30 mouse cellular contexts compared by ENCODE assay signal in the genomic region with DNA sequence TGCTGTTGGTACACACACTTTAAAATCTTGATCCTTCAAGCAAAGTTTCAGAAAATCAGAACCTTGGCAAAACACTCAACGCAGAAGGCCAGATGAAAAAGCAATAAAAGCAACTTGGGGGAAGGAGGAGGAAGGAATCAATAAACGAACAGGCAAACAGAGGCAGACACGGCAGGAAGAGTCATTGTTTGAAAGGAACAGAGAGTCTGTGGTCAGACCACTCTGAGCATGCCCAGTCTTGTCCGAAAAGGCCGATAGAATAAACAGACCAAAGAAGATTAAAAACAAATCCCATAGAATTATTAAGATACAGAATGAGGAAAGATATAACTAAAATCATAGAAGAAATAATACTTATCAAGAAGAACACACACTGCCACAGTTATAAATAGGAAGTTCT.
"Had no signal": no experiment of that assay in that cellular context is flagged by ENCODE, and none has a peak within 500 bp of the region (broad histone marks: within the 10 kb centered on the region; RNA-seq: fewer than 3 reads in every experiment).

No protein-coding gene starts in this region.

- H3K27ac ChIP-seq: left cerebral cortex, adult 2 months; limb, embryonic 10.5 days; limb, embryonic 12.5 days; limb, embryonic 13.5 days; limb, embryonic 15.5 days; liver, embryonic 12.5 days; liver, embryonic 13.5 days; liver, embryonic 14.5 days; liver, embryonic 15.5 days; macrophage; midbrain, embryonic 10.5 days; midbrain, embryonic 12.5 days; midbrain, embryonic 13.5 days; midbrain, embryonic 15.5 days; neural tube, embryonic 12.5 days had no signal

- H3K27me3 ChIP-seq: liver, embryonic 12.5 days; liver, embryonic 13.5 days; liver, embryonic 15.5 days had no signal

- H3K9me3 ChIP-seq: limb, embryonic 10.5 days; limb, embryonic 12.5 days; limb, embryonic 13.5 days; limb, embryonic 15.5 days; liver, embryonic 12.5 days; liver, embryonic 13.5 days; liver, embryonic 15.5 days; megakaryocyte, embryonic 14.5 days; midbrain, embryonic 10.5 days; midbrain, embryonic 12.5 days; midbrain, embryonic 13.5 days; midbrain, embryonic 15.5 days; neural tube, embryonic 12.5 days had no signal

- H3K4me1 ChIP-seq: liver, embryonic 12.5 days; liver, embryonic 13.5 days; liver, embryonic 15.5 days; midbrain, embryonic 12.5 days had no signal

- ATAC-seq: liver, embryonic 12.5 days; liver, postnatal 0 days; midbrain, embryonic 13.5 days; midbrain, embryonic 15.5 days; midbrain, embryonic 16.5 days had no signal

- H3K4me3 ChIP-seq: left cerebral cortex, adult 2 months; limb, embryonic 10.5 days; limb, embryonic 12.5 days; limb, embryonic 13.5 days; limb, embryonic 15.5 days; liver, embryonic 12.5 days; liver, embryonic 13.5 days; liver, embryonic 15.5 days; megakaryocyte, embryonic 14.5 days; midbrain, embryonic 10.5 days; midbrain, embryonic 12.5 days; midbrain, embryonic 13.5 days; midbrain, embryonic 15.5 days; myocyte; neural tube, embryonic 12.5 days had no signal

- H3K36me3 ChIP-seq: limb, embryonic 10.5 days; limb, embryonic 12.5 days; limb, embryonic 13.5 days; limb, embryonic 15.5 days; liver, embryonic 12.5 days; liver, embryonic 13.5 days; liver, embryonic 15.5 days; midbrain, embryonic 12.5 days; midbrain, embryonic 13.5 days; midbrain, embryonic 15.5 days; neural tube, embryonic 12.5 days had no signal

- H3K4me2 ChIP-seq: limb, embryonic 12.5 days; limb, embryonic 13.5 days; limb, embryonic 15.5 days; liver, embryonic 12.5 days; liver, embryonic 13.5 days; liver, embryonic 15.5 days; lung, embryonic 14.5 days; midbrain, embryonic 11.5 days; midbrain, embryonic 12.5 days; midbrain, embryonic 13.5 days; midbrain, embryonic 15.5 days; neural tube, embryonic 12.5 days had no signal

- DNase-seq: left cerebral cortex, postnatal 4 days; liver; liver, embryonic 13.5 days; liver, postnatal 0 days; lung, adult 18-20 months; lung, adult 2 months; lung, embryonic 14.5 days; lung, postnatal 10 days; lung, postnatal 14 days; lung, postnatal 36 days; lung, postnatal 4 days; midbrain, embryonic 14.5 days had no signal

- H3K9ac ChIP-seq: limb, embryonic 12.5 days; limb, embryonic 13.5 days; limb, embryonic 15.5 days; liver, embryonic 12.5 days; liver, embryonic 13.5 days; liver, embryonic 14.5 days; liver, embryonic 15.5 days; liver, postnatal 0 days; lung, embryonic 14.5 days; midbrain, embryonic 12.5 days; midbrain, embryonic 13.5 days; midbrain, embryonic 15.5 days; neural tube, embryonic 12.5 days had no signal
